Mouse (Mus musculus) B cell, adult 62 days (primary cell): ENCODE results near the gene Fgb. TPM values are rescaled to one million over a fixed set of nuclear protein-coding genes. Genes with fewer than 3 reads are reported as not detected.

Source experiments
- total RNA-seq: library from RNA; stranded (reverse); gene quantifications from 4 replicates; pipeline ENCODE4 v1.2.4, GENCODE M21; 2023

The Fgb gene
- not detected in 4 replicates for total RNA-seq

GRCm38 (mm10) chr3:83049680-83050079, at the start of gene Fgb:
TSS of gene Fgb (minus strand) at chr3:83049863.

GRCm38 (mm10) chr3:83055281-83056038, 5.8 kb upstream of the Fgb start, which contains the start of gene Plrg1:
TSS of gene Plrg1 (plus strand) at chr3:83055522.

DNA sequence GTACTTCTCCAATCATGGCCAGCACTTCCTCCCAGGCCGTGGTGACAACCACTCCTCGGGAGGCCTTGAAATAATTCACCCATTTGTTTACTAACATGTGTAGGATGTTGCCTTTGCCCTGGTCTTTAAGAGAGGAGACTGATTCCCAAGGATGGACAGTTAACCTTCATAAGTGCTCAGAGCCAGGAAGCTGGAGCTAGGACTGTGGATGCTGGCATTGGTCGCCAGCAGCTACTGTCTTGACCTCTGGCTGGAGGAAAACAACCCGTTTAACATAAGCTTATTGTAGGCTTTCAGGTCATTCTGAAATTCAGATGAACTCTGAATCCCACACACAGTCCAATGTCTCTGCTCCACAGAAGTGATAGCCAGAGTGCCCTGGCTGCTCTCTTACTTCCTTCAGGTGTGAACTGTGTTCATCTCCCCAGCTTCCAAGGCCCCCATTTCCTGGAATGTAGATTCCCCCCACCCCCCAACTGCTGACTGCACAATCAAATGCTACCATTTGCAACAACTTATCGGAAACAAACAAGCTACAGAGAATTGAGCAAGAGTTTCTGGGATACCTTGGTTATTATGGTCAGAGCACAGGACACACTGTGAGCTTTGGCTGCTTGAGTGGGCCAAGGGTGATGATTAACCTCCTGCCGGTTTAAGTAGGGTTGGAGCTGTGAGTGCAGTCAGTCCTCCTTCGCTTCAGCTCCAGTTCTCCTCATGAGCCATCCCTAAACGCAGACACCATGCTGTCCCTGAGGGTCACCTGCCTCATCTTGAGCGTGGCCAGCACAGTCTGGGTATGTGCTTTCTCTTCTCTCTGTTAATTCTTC, 24.0 kb downstream of the Fgb start, which contains the start of gene Fga:
Gene Fga, plus strand, starts transcription at position 602 of the 827 bp plus-strand sequence.

GRCm38 (mm10) chr3:83007557-83007956, 42.1 kb downstream of the Fgb start, which contains the start of gene Fgg:
TSS of gene Fgg (plus strand) at chr3:83007724.

Other genes with a start within 250 kb of the Fgb start
- not detected in 4 replicates for gene Rbm46, start 173.4 kb downstream of the Fgb start, total RNA-seq
- gene Lrat, start 145.9 kb downstream of the Fgb start, total RNA-seq: not detected in 4 replicates
- not detected in 4 replicates for gene Fgg, start 42.1 kb downstream of the Fgb start, total RNA-seq
- gene Fga, start 23.8 kb downstream of the Fgb start, total RNA-seq: not detected in 4 replicates
- gene Plrg1, start 5.7 kb upstream of the Fgb start, total RNA-seq: 62.5 to 73.1 TPM (median 67.8 TPM) in 4 replicates
- 0.06 TPM in 1 of 4 replicates, not detected in the others for gene Dchs2, start 78.1 kb upstream of the Fgb start, total RNA-seq